Mouse (Mus musculus): ENCODE measurements at regions not wholly inside any gene's neighbourhood (a gene's known extent, or its start where the extent isn't known, plus 50 kb on each side); places are given as distances from the start of the nearest gene placed in this dataset.

DNA sequence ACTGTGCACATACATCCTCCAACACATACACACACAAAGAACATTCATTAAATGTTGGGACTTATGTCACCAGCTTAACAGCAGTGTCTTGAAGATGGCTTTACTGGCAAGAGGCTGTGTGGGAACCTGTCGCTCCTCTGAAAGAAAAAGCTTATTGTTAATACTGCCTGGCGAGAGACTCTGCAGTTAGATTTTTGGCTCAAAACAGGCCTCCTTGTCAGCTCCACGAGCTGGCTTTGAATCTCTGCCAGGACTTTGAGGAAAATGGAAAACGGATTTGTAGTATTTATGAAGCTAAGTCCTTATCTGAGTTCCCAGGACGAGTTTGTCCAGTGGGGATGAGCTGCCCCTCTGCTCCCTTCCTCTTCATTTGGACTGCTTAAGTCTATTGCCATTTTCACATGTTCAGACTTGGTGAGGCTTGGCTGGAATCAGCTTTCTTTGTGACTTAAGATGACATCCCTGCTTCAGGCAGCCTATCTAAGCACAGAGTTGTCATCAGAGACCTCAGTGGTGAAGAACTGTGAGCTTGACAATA, 219.6 kb downstream of the Gm19410 start:
- no peaks in the 10 kb centered on the region for H3K36me3 ChIP-seq (ENCODE audit: control insufficient read depth, insufficient read depth)
- no peaks in the 10 kb centered on the region for H3K79me2 ChIP-seq (ENCODE audit: control insufficient read depth, insufficient read depth)
- no peaks in the 10 kb centered on the region for H3K27me3 ChIP-seq (ENCODE audit: control insufficient read depth, insufficient read depth, insufficient read length)
- TF ChIP-seq MYOG (IDR thresholded peaks at IDR 0.05; ENCODE audit: control insufficient read depth, extremely low read depth, insufficient read length) (no peak), CTCF (IDR thresholded peaks at IDR 0.05; ENCODE audit: control insufficient read depth, insufficient read depth, insufficient read length) (no peak), MAX (IDR thresholded peaks at IDR 0.05) (no peak), FOSL1 (IDR thresholded peaks at IDR 0.05; ENCODE audit: insufficient read depth, low read length, poor library complexity, severe bottlenecking) (no peak), MYOD1 (IDR thresholded peaks at IDR 0.05; ENCODE audit: control insufficient read depth, insufficient read length, low read depth) (no peak)
- no peaks in the 10 kb centered on the region for H3K79me3 ChIP-seq (ENCODE audit: low read depth)
- H3ac ChIP-seq (ENCODE audit: control insufficient read depth, insufficient read length, low read depth), result no peak overlapping the region
- H3K4me3 ChIP-seq (ENCODE audit: insufficient read depth, poor library complexity, severe bottlenecking), result no peak overlapping the region

DNA sequence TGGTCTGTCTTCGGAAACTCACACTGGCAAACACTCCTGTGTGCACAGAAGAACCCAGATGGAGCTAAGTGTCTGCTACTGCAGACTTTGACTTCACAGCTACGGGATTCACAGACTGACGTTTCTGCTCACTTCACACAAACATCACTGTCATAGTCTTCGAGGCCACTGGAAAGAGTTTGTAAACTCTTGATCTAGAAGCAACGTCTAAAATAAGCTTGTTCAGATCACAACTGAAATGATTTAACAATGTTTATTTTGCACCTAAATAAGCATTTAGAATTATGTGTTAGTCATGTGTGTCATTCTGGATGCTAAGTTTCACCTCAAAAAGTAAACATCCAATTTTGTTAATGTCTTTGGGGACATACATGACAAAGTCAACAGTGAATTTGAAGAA, 221.7 kb downstream of the Gm19410 start:
- no peak overlapping the region for H3K4me3 ChIP-seq (ENCODE audit: insufficient read depth, poor library complexity, severe bottlenecking)
- TF ChIP-seq CEBPB (IDR thresholded peaks at IDR 0.05; ENCODE audit: low read depth) (no peak), USF1 (IDR thresholded peaks at IDR 0.05; ENCODE audit: low read depth) (no peak), CTCF (IDR thresholded peaks at IDR 0.05; ENCODE audit: control insufficient read depth, insufficient read depth, insufficient read length) (no peak), FOSL1 (IDR thresholded peaks at IDR 0.05; ENCODE audit: insufficient read depth, low read length, poor library complexity, severe bottlenecking) (no peak), MYOG (IDR thresholded peaks at IDR 0.05; ENCODE audit: control insufficient read depth, extremely low read depth, insufficient read length) (no peak), MYOD1 (IDR thresholded peaks at IDR 0.05; ENCODE audit: control insufficient read depth, insufficient read length, low read depth) (no peak), MAX (IDR thresholded peaks at IDR 0.05) (no peak)
- no peaks in the 10 kb centered on the region for H3K27me3 ChIP-seq (ENCODE audit: control insufficient read depth, insufficient read depth, insufficient read length)
- H3K79me2 ChIP-seq (ENCODE audit: control insufficient read depth, insufficient read depth), result no peaks in the 10 kb centered on the region
- H3K36me3 ChIP-seq (ENCODE audit: control insufficient read depth, insufficient read depth), result no peaks in the 10 kb centered on the region
- H3K79me3 ChIP-seq (ENCODE audit: low read depth), result no peaks in the 10 kb centered on the region
- H3ac ChIP-seq (ENCODE audit: control insufficient read depth, insufficient read length, low read depth), result no peak overlapping the region

- Histone ChIP-seq H3K79me3 (ENCODE audit: low read depth) (no peaks in the 10 kb centered on the region), H3K4me3 (ENCODE audit: insufficient read depth, poor library complexity, severe bottlenecking) (no peak overlapping the region), H3K79me2 (ENCODE audit: control insufficient read depth, insufficient read depth) (no peaks in the 10 kb centered on the region), H3K27me3 (ENCODE audit: control insufficient read depth, insufficient read depth, insufficient read length) (no peaks in the 10 kb centered on the region), H3K36me3 (ENCODE audit: control insufficient read depth, insufficient read depth) (no peaks in the 10 kb centered on the region), H3ac (ENCODE audit: control insufficient read depth, insufficient read length, low read depth) (no peak overlapping the region)
- TF ChIP-seq USF1 (IDR thresholded peaks at IDR 0.05; ENCODE audit: low read depth) (no peak), MAX (IDR thresholded peaks at IDR 0.05) (no peak), MYOG (IDR thresholded peaks at IDR 0.05; ENCODE audit: control insufficient read depth, extremely low read depth, insufficient read length) (no peak), CTCF (IDR thresholded peaks at IDR 0.05; ENCODE audit: control insufficient read depth, insufficient read depth, insufficient read length) (no peak), FOSL1 (IDR thresholded peaks at IDR 0.05; ENCODE audit: insufficient read depth, low read length, poor library complexity, severe bottlenecking) (no peak), CEBPB (IDR thresholded peaks at IDR 0.05; ENCODE audit: low read depth) (no peak)
These were observed 225.4 kb downstream of the Gm19410 start for GRCm38 (mm10) chr8:35991013-35991412.

GRCm38 (mm10) chr8:35991936-35992603, 226.5 kb downstream of the Gm19410 start:
- TF ChIP-seq CEBPB (IDR thresholded peaks at IDR 0.05; ENCODE audit: low read depth) (no peak), CTCF (IDR thresholded peaks at IDR 0.05; ENCODE audit: control insufficient read depth, insufficient read depth, insufficient read length) (no peak), MAX (IDR thresholded peaks at IDR 0.05) (no peak), MYOD1 (IDR thresholded peaks at IDR 0.05; ENCODE audit: control insufficient read depth, insufficient read length, low read depth) (no peak), MYOG (IDR thresholded peaks at IDR 0.05; ENCODE audit: control insufficient read depth, extremely low read depth, insufficient read length) (no peak), USF1 (IDR thresholded peaks at IDR 0.05; ENCODE audit: low read depth) (no peak), FOSL1 (IDR thresholded peaks at IDR 0.05; ENCODE audit: insufficient read depth, low read length, poor library complexity, severe bottlenecking) (no peak)
- no peaks in the 10 kb centered on the region for H3K36me3 ChIP-seq (ENCODE audit: control insufficient read depth, insufficient read depth)
- H3ac ChIP-seq (ENCODE audit: control insufficient read depth, insufficient read length, low read depth), result no peak overlapping the region

DNA sequence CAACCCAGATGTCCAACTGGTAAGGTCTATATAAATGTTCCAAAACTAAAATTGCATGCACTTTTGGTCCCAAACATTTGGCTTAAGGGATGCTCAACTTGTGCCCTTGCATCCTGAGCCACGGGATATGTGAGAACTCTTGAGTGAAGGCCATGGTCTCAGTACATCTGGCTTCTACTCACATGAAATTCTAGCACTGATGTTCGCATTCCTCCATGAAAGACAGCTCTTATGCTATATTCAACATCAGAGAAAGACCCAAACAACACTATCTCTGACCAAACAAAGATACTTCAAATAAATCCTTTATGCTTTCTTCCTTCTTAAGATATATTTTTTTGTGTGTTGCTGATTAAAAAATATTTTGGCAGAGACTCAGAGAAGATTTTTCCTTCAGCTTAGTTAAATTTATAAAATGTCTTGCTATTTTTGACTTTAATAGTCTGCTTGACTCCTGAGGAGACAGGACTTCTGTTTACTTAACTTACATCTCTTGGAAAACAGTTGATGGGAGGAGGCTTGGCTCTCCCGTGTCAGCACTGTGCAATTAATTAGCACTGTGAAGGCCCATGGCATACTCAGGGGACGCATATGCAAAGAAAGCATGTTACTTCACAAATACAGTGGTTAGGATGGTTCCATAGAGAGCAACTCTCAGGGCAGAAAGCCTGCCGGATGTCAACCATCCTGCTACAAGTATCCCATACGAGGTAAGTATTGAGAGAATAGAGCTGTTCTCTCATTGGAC, 230.9 kb downstream of the Gm19410 start:
- H3K27me3 ChIP-seq (ENCODE audit: control insufficient read depth, insufficient read depth, insufficient read length), result no peaks in the 10 kb centered on the region
- H3K79me2 ChIP-seq (ENCODE audit: control insufficient read depth, insufficient read depth), result no peaks in the 10 kb centered on the region
- no peak overlapping the region for H3K4me3 ChIP-seq (ENCODE audit: insufficient read depth, poor library complexity, severe bottlenecking)
- H3ac ChIP-seq (ENCODE audit: control insufficient read depth, insufficient read length, low read depth), result no peak overlapping the region
- H3K79me3 ChIP-seq (ENCODE audit: low read depth), result no peaks in the 10 kb centered on the region
- no peak for TF ChIP-seq CEBPB (IDR thresholded peaks at IDR 0.05; ENCODE audit: low read depth)
- no peak for TF ChIP-seq MYOD1 (IDR thresholded peaks at IDR 0.05; ENCODE audit: control insufficient read depth, insufficient read length, low read depth)
- no peak for TF ChIP-seq FOSL1 (IDR thresholded peaks at IDR 0.05; ENCODE audit: insufficient read depth, low read length, poor library complexity, severe bottlenecking)
- no peak for TF ChIP-seq MYOG (IDR thresholded peaks at IDR 0.05; ENCODE audit: control insufficient read depth, extremely low read depth, insufficient read length)
- TF ChIP-seq CTCF (IDR thresholded peaks at IDR 0.05; ENCODE audit: control insufficient read depth, insufficient read depth, insufficient read length), result no peak
- no peak for TF ChIP-seq USF1 (IDR thresholded peaks at IDR 0.05; ENCODE audit: low read depth)
- H3K36me3 ChIP-seq (ENCODE audit: control insufficient read depth, insufficient read depth), result no peaks in the 10 kb centered on the region

More at GRCm38 (mm10) chr8:35991936-35992603, 226.5 kb downstream of the Gm19410 start:
- Histone ChIP-seq H3K79me3 (ENCODE audit: low read depth) (no peaks in the 10 kb centered on the region), H3K79me2 (ENCODE audit: control insufficient read depth, insufficient read depth) (no peaks in the 10 kb centered on the region), H3K4me3 (ENCODE audit: insufficient read depth, poor library complexity, severe bottlenecking) (no peak overlapping the region), H3K27me3 (ENCODE audit: control insufficient read depth, insufficient read depth, insufficient read length) (no peaks in the 10 kb centered on the region)
